Mouse (Mus musculus) midbrain, embryonic 10.5 days (tissue): Measurements from ENCODE around the gene Ptprd. TPM values are rescaled to one million over a fixed set of nuclear protein-coding genes. Genes with fewer than 3 reads are reported as not detected.

Source experiments
- DNase-seq: peaks from one replicate; pipeline ENCODE4 v3.0.0-alpha.2; 2017; ENCODE audit warnings: low spot score
- H3K27ac ChIP-seq: fragments of 300-500 bp; sonication (generic); replicated peaks from 2 replicates; pipeline ENCODE4 v1.5.1; 2016; ENCODE audit warnings: mild to moderate bottlenecking
- H3K27me3 ChIP-seq: fragments of 300-500 bp; sonication (generic); 2 replicates; pipeline ENCODE4 v1.6.1; 2016; ENCODE audit warnings: low read depth, mild to moderate bottlenecking; ENCODE audit not compliant: poor library complexity, severe bottlenecking
- H3K36me3 ChIP-seq: fragments of 300-500 bp; sonication (generic); 2 replicates; pipeline ENCODE4 v1.6.1; 2016; ENCODE audit warnings: mild to moderate bottlenecking, moderate library complexity
- H3K4me1 ChIP-seq: fragments of 300-500 bp; sonication (generic); 2 replicates; pipeline ENCODE4 v1.6.1; 2016
- H3K4me3 ChIP-seq: fragments of 300-500 bp; sonication (generic); 2 replicates; pipeline ENCODE4 v1.5.1; 2016; ENCODE audit warnings: mild to moderate bottlenecking, moderate library complexity
- H3K9me3 ChIP-seq: fragments of 300-500 bp; sonication (generic); replicated peaks from 2 replicates; pipeline ENCODE4 v1.6.1; 2016; ENCODE audit warnings: mild to moderate bottlenecking
- WGBS: fragments of 180-500 bp; shearing (Covaris S2); methylation state at CpG from one replicate; pipeline ENCODE4 v1.1.7; 2016; 5-methylcytosine and 5-hydroxymethylcytosine counted together
- polyA plus RNA-seq: library from polyadenylated mRNA; unstranded; fragments of >200 nt; fragmentation: Nextera tagmentation; extraction: Ambion mirVana; gene quantifications from 2 replicates; pipeline ENCODE4 v1.2.1, GENCODE M21; 2016

Ptprd gene
- polyA plus RNA-seq, 1 experiment from 2014 or later, result 9.6 TPM

GRCm38 (mm10) chr4:78142088-78142766, 69.5 kb downstream of the Ptprd start:
- Histone ChIP-seq H3K9me3 (no peaks in the 10 kb centered on the region), H3K27me3 (no peaks in the 10 kb centered on the region), H3K4me1 (no peaks in the 10 kb centered on the region), H3K27ac (no peak overlapping the region), H3K36me3 (no peaks in the 10 kb centered on the region), H3K4me3 (no peak overlapping the region)
- 80% methylated on average over 3 of the region's 3 CpGs for WGBS
- DNase-seq, result no peak

DNA sequence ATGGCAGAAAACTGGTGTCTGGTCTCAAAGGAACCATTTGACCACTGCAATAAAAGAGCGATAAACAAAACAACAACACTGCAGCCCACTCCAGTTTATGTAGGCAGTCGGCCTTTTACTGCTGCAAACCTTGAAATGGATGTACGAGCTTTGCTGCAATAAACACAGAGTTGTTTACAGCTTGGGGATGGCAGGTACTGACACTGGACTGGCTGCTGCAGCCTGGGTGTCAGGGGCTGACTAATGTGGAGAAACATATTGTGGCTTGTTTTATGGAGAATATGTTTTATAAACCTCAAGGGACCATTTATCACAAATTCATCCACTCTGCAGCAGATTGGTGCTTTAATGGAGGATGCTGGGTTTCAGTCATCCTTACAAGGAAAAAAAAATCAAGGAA, 100.9 kb downstream of the Ptprd start:
- H3K4me1 ChIP-seq, result no peaks in the 10 kb centered on the region
- WGBS, result 87% methylated on average over 3 of the region's 3 CpGs
- no peak overlapping the region for H3K4me3 ChIP-seq
- DNase-seq, result no peak
- no peaks in the 10 kb centered on the region for H3K36me3 ChIP-seq
- no peaks in the 10 kb centered on the region for H3K9me3 ChIP-seq
- no peaks in the 10 kb centered on the region for H3K27me3 ChIP-seq
- H3K27ac ChIP-seq, result no peak overlapping the region

- no peak overlapping the region for H3K4me3 ChIP-seq
- no peak for DNase-seq
- H3K9me3 ChIP-seq, result no peaks in the 10 kb centered on the region
- H3K27ac ChIP-seq, result no peak overlapping the region
- H3K36me3 ChIP-seq, result no peaks in the 10 kb centered on the region
- H3K27me3 ChIP-seq, result no peaks in the 10 kb centered on the region
- H3K4me1 ChIP-seq, result no peaks in the 10 kb centered on the region
Observed at GRCm38 (mm10) chr4:78097526-78097925, 114.2 kb downstream of the Ptprd start.

DNA sequence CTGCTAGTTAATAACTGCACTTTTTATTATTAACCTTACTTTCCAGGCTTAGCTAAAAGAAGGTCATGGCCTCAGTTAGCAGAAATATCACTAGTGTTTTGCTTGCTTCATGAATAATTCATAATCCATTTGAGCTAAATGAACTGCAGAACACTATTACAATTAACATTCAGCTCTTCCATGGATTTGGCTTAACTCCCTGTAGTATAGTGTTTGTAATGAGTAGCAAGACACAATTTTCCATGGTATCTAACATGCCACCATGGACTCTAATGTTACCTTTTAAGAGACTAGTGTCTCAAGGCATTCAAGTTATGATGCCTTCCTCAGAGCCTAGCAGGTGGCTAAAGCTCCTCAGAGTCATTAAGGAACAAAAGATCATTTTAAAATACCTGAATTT, 129.0 kb downstream of the Ptprd start:
- H3K36me3 ChIP-seq, result no peaks in the 10 kb centered on the region
- no peaks in the 10 kb centered on the region for H3K4me1 ChIP-seq
- H3K27me3 ChIP-seq, result no peaks in the 10 kb centered on the region
- no peak overlapping the region for H3K27ac ChIP-seq
- no peak for DNase-seq
- H3K4me3 ChIP-seq, result no peak overlapping the region
- no peaks in the 10 kb centered on the region for H3K9me3 ChIP-seq

DNA sequence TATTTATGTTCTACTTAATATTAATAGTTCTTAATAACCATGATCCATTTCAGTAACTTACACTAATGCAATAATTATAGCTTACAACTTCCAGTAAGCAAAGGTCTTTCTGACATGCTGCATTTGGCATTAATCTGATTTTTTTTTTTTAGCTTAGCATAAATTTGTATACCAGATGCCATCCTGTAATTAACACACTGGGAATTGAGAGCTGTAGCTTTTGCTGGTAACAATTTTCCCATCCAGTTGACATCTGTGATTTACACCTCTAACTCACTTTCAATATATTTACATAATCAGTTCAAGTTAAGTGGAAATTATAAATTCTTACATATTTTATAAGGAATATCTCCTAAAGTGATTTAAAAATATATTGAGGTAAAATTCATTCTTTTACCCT, 134.3 kb downstream of the Ptprd start:
- DNase-seq, result no peak
- H3K4me3 ChIP-seq, result no peak overlapping the region
- no peaks in the 10 kb centered on the region for H3K36me3 ChIP-seq

DNA sequence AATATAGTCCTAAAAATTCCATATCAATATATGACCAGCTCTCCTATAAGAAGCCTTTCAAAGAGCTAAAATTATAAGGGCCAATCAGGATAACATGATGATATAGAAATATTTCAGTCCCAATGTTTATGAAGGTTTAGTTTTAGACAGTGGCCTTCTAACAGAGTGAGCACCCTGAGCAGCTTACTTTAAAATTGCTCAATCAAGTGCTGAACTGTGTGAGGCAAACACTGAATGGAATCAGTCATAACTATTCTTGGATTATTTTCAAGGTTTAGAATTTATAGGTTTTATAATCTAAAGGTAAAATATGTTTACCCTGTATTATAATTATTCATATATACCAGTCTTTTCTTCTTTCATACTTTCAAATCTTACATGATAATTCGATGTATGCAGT, 134.7 kb downstream of the Ptprd start:
- Histone ChIP-seq H3K27me3 (no peaks in the 10 kb centered on the region), H3K36me3 (no peaks in the 10 kb centered on the region), H3K4me3 (no peak overlapping the region), H3K4me1 (no peaks in the 10 kb centered on the region), H3K9me3 (no peaks in the 10 kb centered on the region), H3K27ac (no peak overlapping the region)
- WGBS, result 92% methylated on average over 1 of the region's 1 CpGs
- DNase-seq, result no peak

More for the DNA sequence above, 134.3 kb downstream of the Ptprd start:
- H3K27ac ChIP-seq, result no peak overlapping the region
- no peaks in the 10 kb centered on the region for H3K27me3 ChIP-seq
- H3K9me3 ChIP-seq, result no peaks in the 10 kb centered on the region
- H3K4me1 ChIP-seq, result no peaks in the 10 kb centered on the region

- DNase-seq, result no peak
- H3K9me3 ChIP-seq, result no peaks in the 10 kb centered on the region
- no peak overlapping the region for H3K4me3 ChIP-seq
- WGBS, result 85% methylated on average over 5 of the region's 5 CpGs
- H3K4me1 ChIP-seq, result no peaks in the 10 kb centered on the region
- no peaks in the 10 kb centered on the region for H3K36me3 ChIP-seq
- no peak overlapping the region for H3K27ac ChIP-seq
- no peaks in the 10 kb centered on the region for H3K27me3 ChIP-seq
Observed at GRCm38 (mm10) chr4:78038401-78038800, 173.4 kb downstream of the Ptprd start.

- Histone ChIP-seq H3K27ac (no peak overlapping the region), H3K4me1 (no peaks in the 10 kb centered on the region), H3K9me3 (no peaks in the 10 kb centered on the region), H3K27me3 (no peaks in the 10 kb centered on the region), H3K36me3 (no peaks in the 10 kb centered on the region), H3K4me3 (no peak overlapping the region)
- DNase-seq, result no peak
- 77% methylated on average over 1 of the region's 1 CpGs for WGBS
Observed at GRCm38 (mm10) chr4:78002065-78002464, 209.7 kb downstream of the Ptprd start.

GRCm38 (mm10) chr4:77992709-77993108, 219.1 kb downstream of the Ptprd start:
- DNase-seq, result no peak

DNA sequence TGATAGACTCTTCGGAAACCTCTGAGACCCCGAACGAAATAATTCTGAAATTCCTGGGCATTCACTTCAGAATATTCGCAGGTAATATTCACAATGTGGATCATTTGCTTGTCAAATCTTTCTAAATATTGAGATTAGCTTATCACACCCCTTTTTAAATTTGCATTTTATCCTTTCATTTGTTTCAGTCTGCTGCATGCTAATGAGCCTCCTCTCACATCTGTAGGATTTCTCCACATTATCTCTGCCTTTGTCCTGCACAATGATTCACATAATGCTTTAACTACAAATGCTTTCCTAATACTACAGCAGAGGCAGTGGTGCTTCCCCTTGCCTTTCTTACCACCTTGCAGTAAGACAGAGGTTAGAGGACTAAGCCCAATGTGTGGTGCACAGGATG, 229.7 kb downstream of the Ptprd start:
- Histone ChIP-seq H3K27ac (no peak overlapping the region), H3K9me3 (no peaks in the 10 kb centered on the region), H3K4me3 (no peak overlapping the region), H3K27me3 (no peaks in the 10 kb centered on the region), H3K4me1 (no peaks in the 10 kb centered on the region), H3K36me3 (no peaks in the 10 kb centered on the region)
- no peak for DNase-seq
- 93% methylated on average over 4 of the region's 4 CpGs for WGBS

More at GRCm38 (mm10) chr4:77992709-77993108, 219.1 kb downstream of the Ptprd start:
- WGBS, result 87% methylated on average over 4 of the region's 4 CpGs
- H3K4me1 ChIP-seq, result no peaks in the 10 kb centered on the region
- H3K27ac ChIP-seq, result no peak overlapping the region
- no peaks in the 10 kb centered on the region for H3K27me3 ChIP-seq
- no peak overlapping the region for H3K4me3 ChIP-seq
- H3K36me3 ChIP-seq, result no peaks in the 10 kb centered on the region
- no peaks in the 10 kb centered on the region for H3K9me3 ChIP-seq

GRCm38 (mm10) chr4:77961711-77962110, 250.1 kb downstream of the Ptprd start:
- no peaks in the 10 kb centered on the region for H3K27me3 ChIP-seq
- H3K4me1 ChIP-seq, result no peaks in the 10 kb centered on the region
- WGBS, result 28% methylated on average over 2 of the region's 2 CpGs
- DNase-seq, result no peak
- H3K36me3 ChIP-seq, result no peaks in the 10 kb centered on the region
- no peak overlapping the region for H3K4me3 ChIP-seq
- H3K9me3 ChIP-seq, result no peaks in the 10 kb centered on the region
- H3K27ac ChIP-seq, result no peak overlapping the region

DNA sequence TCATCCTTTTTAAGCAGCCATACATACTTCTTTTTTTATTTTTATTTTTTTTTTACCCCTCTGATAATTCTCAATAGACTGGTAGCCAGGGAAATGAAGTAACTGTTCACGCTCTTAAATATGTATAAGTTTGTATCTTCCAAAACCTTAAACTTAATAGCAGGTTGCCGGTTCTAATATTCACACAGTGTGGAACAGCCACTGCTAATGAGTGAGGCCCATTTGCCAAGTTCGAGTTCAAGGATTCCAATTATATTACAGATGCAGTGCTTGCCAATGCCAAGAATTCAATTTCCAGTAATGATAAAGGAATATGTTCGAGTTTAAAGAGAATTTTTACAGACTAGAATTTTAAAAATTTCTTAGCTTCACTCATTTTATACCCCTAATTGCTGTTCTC, 322.3 kb downstream of the Ptprd start:
- 83% methylated on average over 4 of the region's 4 CpGs for WGBS
- Histone ChIP-seq H3K27ac (no peak overlapping the region), H3K4me3 (no peak overlapping the region), H3K27me3 (no peaks in the 10 kb centered on the region), H3K4me1 (no peaks in the 10 kb centered on the region), H3K36me3 (no peaks in the 10 kb centered on the region), H3K9me3 (no peaks in the 10 kb centered on the region)
- no peak for DNase-seq

- no peak overlapping the region for H3K4me3 ChIP-seq
- no peaks in the 10 kb centered on the region for H3K4me1 ChIP-seq
- no peaks in the 10 kb centered on the region for H3K27me3 ChIP-seq
- H3K9me3 ChIP-seq, result no peaks in the 10 kb centered on the region
- no peak overlapping the region for H3K27ac ChIP-seq
- WGBS, result 50% methylated on average over 2 of the region's 2 CpGs
- no peaks in the 10 kb centered on the region for H3K36me3 ChIP-seq
- no peak for DNase-seq
Observed at GRCm38 (mm10) chr4:77880213-77880612, 331.5 kb downstream of the Ptprd start.

DNA sequence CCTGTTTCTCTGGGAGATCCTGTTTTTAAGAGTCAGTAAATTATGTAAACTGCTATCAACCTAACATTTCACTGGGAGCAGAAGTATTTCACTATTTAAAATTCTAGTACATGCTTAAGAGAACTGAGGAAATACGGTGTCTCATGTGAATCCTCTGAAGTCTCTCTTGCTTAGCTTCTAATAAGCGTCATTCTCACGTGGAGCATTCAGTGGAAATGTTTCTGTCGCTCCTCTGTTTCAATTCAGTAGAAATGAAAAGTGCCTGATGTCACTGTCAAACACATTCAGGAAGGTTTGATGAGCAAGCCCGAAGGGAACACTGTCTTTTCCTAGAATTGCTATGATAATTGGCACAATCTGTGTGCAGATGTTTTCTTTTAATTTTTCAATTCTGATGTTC, 350.5 kb downstream of the Ptprd start:
- no peak overlapping the region for H3K4me3 ChIP-seq
- H3K9me3 ChIP-seq, result no peaks in the 10 kb centered on the region
- DNase-seq, result no peak
- no peaks in the 10 kb centered on the region for H3K27me3 ChIP-seq
- H3K4me1 ChIP-seq, result no peaks in the 10 kb centered on the region
- no peak overlapping the region for H3K27ac ChIP-seq
- H3K36me3 ChIP-seq, result no peaks in the 10 kb centered on the region
- WGBS, result 85% methylated on average over 5 of the region's 5 CpGs
